Mouse (Mus musculus): ENCODE results near the gene Zfp618.

GRCm38 (mm10) chr4:63079159-63079558, 113.8 kb downstream of the Zfp618 start:
- TF ChIP-seq CTCF (IDR thresholded peaks at IDR 0.05; ENCODE audit: extremely low read depth, insufficient read depth, low read length) (no peak), POLR2A (IDR thresholded peaks at IDR 0.05; ENCODE audit: extremely low read depth, insufficient read depth, low read length) (no peak)

Measured in cortical plate, adult 2 months (tissue).